Mouse (Mus musculus) neural tube, embryonic 11.5 days (tissue): ENCODE measurements around the gene Cpne5. TPM values are rescaled to one million over a fixed set of nuclear protein-coding genes. Genes with fewer than 3 reads are reported as not detected.

ENCODE experiments used
- ATAC-seq: fragments of 200-750 bp; cut with Nextera tagmentation; 2 replicates; pipeline ENCODE4 v1.8.0; 2017; ENCODE audit warnings: moderate number of reproducible peaks, mild to moderate bottlenecking, moderate TSS enrichment, moderate library complexity; ENCODE audit not compliant: insufficient read depth, low FRiP score, low TSS enrichment
- DNase-seq: peaks from one replicate; pipeline ENCODE4 v3.0.0-alpha.2; 2015; ENCODE audit warnings: low spot score
- H3K27ac ChIP-seq: fragments of 300-500 bp; sonication (generic); 2 replicates; pipeline ENCODE4 v1.5.1; 2014; ENCODE audit warnings: low read depth, mild to moderate bottlenecking, low read length
- H3K27me3 ChIP-seq: fragments of 300-500 bp; sonication (generic); 2 replicates; pipeline ENCODE4 v1.6.1; 2014; ENCODE audit warnings: mild to moderate bottlenecking, low read length, mixed read lengths; ENCODE audit not compliant: control insufficient read depth, insufficient read depth
- H3K36me3 ChIP-seq: fragments of 300-500 bp; sonication (generic); 2 replicates; pipeline ENCODE4 v1.6.1; 2014; ENCODE audit warnings: mild to moderate bottlenecking, low read length, moderate library complexity, mixed read lengths; ENCODE audit not compliant: control insufficient read depth, insufficient read depth
- H3K4me1 ChIP-seq: fragments of 300-500 bp; sonication (generic); 2 replicates; pipeline ENCODE4 v1.6.1; 2014; ENCODE audit warnings: low read length, mixed read lengths; ENCODE audit not compliant: control insufficient read depth, insufficient read depth
- H3K4me2 ChIP-seq: fragments of 300-500 bp; sonication (generic); 2 replicates; pipeline ENCODE4 v1.6.1; 2014; ENCODE audit warnings: low read depth, mild to moderate bottlenecking, moderate library complexity
- H3K4me3 ChIP-seq: fragments of 300-500 bp; sonication (generic); 2 replicates; pipeline ENCODE4 v1.5.1; 2014; ENCODE audit warnings: low read depth, low read length
- H3K9ac ChIP-seq: fragments of 300-500 bp; sonication (generic); 2 replicates; pipeline ENCODE4 v1.6.1; 2014; ENCODE audit warnings: mild to moderate bottlenecking, low read length
- H3K9me3 ChIP-seq: fragments of 300-500 bp; sonication (generic); 2 replicates; pipeline ENCODE4 v1.6.1; 2016; ENCODE audit warnings: low read length; ENCODE audit not compliant: control insufficient read depth
- WGBS: fragments of 180-500 bp; shearing (Covaris S2); extraction: QIAGEN DNeasy Blood & Tissue Kit; methylation state at CpG from one replicate; pipeline ENCODE4 v1.1.7; 2014; 5-methylcytosine and 5-hydroxymethylcytosine counted together
- polyA plus RNA-seq: library from polyadenylated mRNA; unstranded; fragments of >200 nt; fragmentation: Nextera tagmentation; extraction: Ambion mirVana; gene quantifications from 2 replicates; pipeline ENCODE4 v1.2.1, GENCODE M21; 2014

The Cpne5 gene
- polyA plus RNA-seq, 1 experiment from 2014 or later: 3.3 TPM

GRCm38 (mm10) chr17:29156396-29156795 lies 81.6 kb downstream of the Cpne5 start:
- Histone ChIP-seq H3K4me2 (no peak overlapping the region), H3K9ac (no peak overlapping the region), H3K27me3 (no peaks in the 10 kb centered on the region), H3K4me3 (no peak overlapping the region), H3K36me3 (no peaks in the 10 kb centered on the region), H3K9me3 (no peaks in the 10 kb centered on the region), H3K27ac (no peak overlapping the region), H3K4me1 (no peaks in the 10 kb centered on the region)
- no peak for DNase-seq
- no peak for ATAC-seq
- WGBS: 81% methylated on average over 16 of the region's 16 CpGs

GRCm38 (mm10) chr17:29155355-29156135 lies 82.4 kb downstream of the Cpne5 start:
- H3K27me3 ChIP-seq: no peaks in the 10 kb centered on the region
- no peaks in the 10 kb centered on the region for H3K36me3 ChIP-seq
- DNase-seq (no peak), ATAC-seq (no peak)
- WGBS: 66% methylated on average over 12 of the region's 12 CpGs
- no peak overlapping the region for H3K4me3 ChIP-seq
- no peak overlapping the region for H3K4me2 ChIP-seq
- H3K9ac ChIP-seq: no peak overlapping the region
- no peaks in the 10 kb centered on the region for H3K4me1 ChIP-seq
- H3K9me3 ChIP-seq: no peaks in the 10 kb centered on the region
- no peak overlapping the region for H3K27ac ChIP-seq

GRCm38 (mm10) chr17:29154247-29154646 lies 83.7 kb downstream of the Cpne5 start:
- Histone ChIP-seq H3K4me2 (no peak overlapping the region), H3K9me3 (no peaks in the 10 kb centered on the region), H3K4me1 (no peaks in the 10 kb centered on the region), H3K27ac (no peak overlapping the region), H3K9ac (no peak overlapping the region), H3K27me3 (no peaks in the 10 kb centered on the region), H3K36me3 (no peaks in the 10 kb centered on the region), H3K4me3 (no peak overlapping the region)
- ATAC-seq (no peak), DNase-seq (no peak)
- WGBS: 89% methylated on average over 13 of the region's 13 CpGs

GRCm38 (mm10) chr17:29152547-29152946 lies 85.4 kb downstream of the Cpne5 start:
- Histone ChIP-seq H3K4me3 (no peak overlapping the region), H3K27me3 (no peaks in the 10 kb centered on the region), H3K4me2 (no peak overlapping the region), H3K9ac (no peak overlapping the region), H3K36me3 (no peaks in the 10 kb centered on the region), H3K4me1 (no peaks in the 10 kb centered on the region), H3K27ac (no peak overlapping the region), H3K9me3 (no peaks in the 10 kb centered on the region)
- ATAC-seq: no peak
- 87% methylated on average over 5 of the region's 5 CpGs for WGBS
- DNase-seq: no peak

GRCm38 (mm10) chr17:29149766-29150165 lies 88.2 kb downstream of the Cpne5 start:
- Histone ChIP-seq H3K36me3 (no peaks in the 10 kb centered on the region), H3K27me3 (no peaks in the 10 kb centered on the region), H3K9ac (no peak overlapping the region), H3K27ac (no peak overlapping the region), H3K4me3 (no peak overlapping the region), H3K4me1 (no peaks in the 10 kb centered on the region), H3K9me3 (no peaks in the 10 kb centered on the region), H3K4me2 (no peak overlapping the region)
- ATAC-seq: no peak
- no peak for DNase-seq
- WGBS: 80% methylated on average over 7 of the region's 7 CpGs

- no peaks in the 10 kb centered on the region for H3K9me3 ChIP-seq
- no peak for ATAC-seq
- no peak for DNase-seq
- H3K27ac ChIP-seq: no peak overlapping the region
- no peaks in the 10 kb centered on the region for H3K36me3 ChIP-seq
- 82% methylated on average over 6 of the region's 6 CpGs for WGBS
- no peaks in the 10 kb centered on the region for H3K27me3 ChIP-seq
- no peak overlapping the region for H3K4me3 ChIP-seq
- H3K4me2 ChIP-seq: no peak overlapping the region
- no peak overlapping the region for H3K9ac ChIP-seq
- H3K4me1 ChIP-seq: no peaks in the 10 kb centered on the region
These were observed 90.2 kb downstream of the Cpne5 start for GRCm38 (mm10) chr17:29147773-29148172.

- Histone ChIP-seq H3K9ac (no peak overlapping the region), H3K27ac (no peak overlapping the region), H3K4me2 (no peak overlapping the region), H3K9me3 (no peaks in the 10 kb centered on the region), H3K4me1 (no peaks in the 10 kb centered on the region), H3K4me3 (no peak overlapping the region), H3K27me3 (no peaks in the 10 kb centered on the region), H3K36me3 (no peaks in the 10 kb centered on the region)
- WGBS: 85% methylated on average over 14 of the region's 14 CpGs
- DNase-seq: no peak
- no peak for ATAC-seq
These were observed 90.7 kb downstream of the Cpne5 start for GRCm38 (mm10) chr17:29147273-29147672.

- 92% methylated on average over 12 of the region's 12 CpGs for WGBS
- no peaks in the 10 kb centered on the region for H3K36me3 ChIP-seq
- no peaks in the 10 kb centered on the region for H3K27me3 ChIP-seq
- H3K4me3 ChIP-seq: no peak overlapping the region
- H3K27ac ChIP-seq: no peak overlapping the region
- no peaks in the 10 kb centered on the region for H3K9me3 ChIP-seq
- DNase-seq (no peak), ATAC-seq (no peak)
- H3K4me2 ChIP-seq: no peak overlapping the region
- H3K4me1 ChIP-seq: no peaks in the 10 kb centered on the region
- H3K9ac ChIP-seq: no peak overlapping the region
These were observed 92.9 kb downstream of the Cpne5 start for GRCm38 (mm10) chr17:29145101-29145500.

- Histone ChIP-seq H3K27me3 (no peaks in the 10 kb centered on the region), H3K4me3 (no peak overlapping the region), H3K36me3 (no peaks in the 10 kb centered on the region), H3K9me3 (no peaks in the 10 kb centered on the region), H3K27ac (no peak overlapping the region), H3K9ac (no peak overlapping the region), H3K4me1 (no peaks in the 10 kb centered on the region), H3K4me2 (no peak overlapping the region)
- ATAC-seq (no peak), DNase-seq (no peak)
- WGBS: 82% methylated on average over 8 of the region's 8 CpGs
These were observed 94.7 kb downstream of the Cpne5 start for GRCm38 (mm10) chr17:29143266-29143665.
